Mouse (Mus musculus) CH12.LX (cell line): ENCODE measurements at regions not wholly inside any gene's neighbourhood (a gene's known extent, or its start where the extent isn't known, plus 50 kb on each side); places are given as distances from the start of the nearest gene placed in this dataset.

Experiments used
- BHLHE40 ChIP-seq: IDR thresholded peaks from 2 replicates; pipeline ENCODE4 v1.6.1; 2011; ENCODE audit warnings: mild to moderate bottlenecking, low read depth, low read length, improper control_type of control experiment
- CTCF ChIP-seq, 2 experiments: IDR thresholded peaks in 1 of 2; conservative IDR thresholded peaks in 1 of 2; 2 replicates each; pipeline ENCODE4 v1.5.1; 2011 to 2012; ENCODE audit warnings: low read depth in 2 of 2, low read length in 2 of 2, improper control_type of control experiment in 1 of 2, inconsistent platforms in 1 of 2, mild to moderate bottlenecking in 1 of 2, moderate library complexity in 1 of 2
- EP300 ChIP-seq: IDR thresholded peaks from 2 replicates; pipeline ENCODE4 v1.6.1; 2011; ENCODE audit warnings: low read length, improper control_type of control experiment
- HCFC1 ChIP-seq: IDR thresholded peaks from 2 replicates; pipeline ENCODE4 v1.6.1; 2012; ENCODE audit warnings: low read depth, mild to moderate bottlenecking, inconsistent platforms, low read length, improper control_type of control experiment
- MAFK ChIP-seq: IDR thresholded peaks from 2 replicates; pipeline ENCODE4 v1.6.1; 2011; ENCODE audit warnings: low read length, improper control_type of control experiment; ENCODE audit not compliant: insufficient replicate concordance
- MAX ChIP-seq: IDR thresholded peaks from 2 replicates; pipeline ENCODE4 v1.6.1; 2011; ENCODE audit warnings: low read length, improper control_type of control experiment
- MAZ ChIP-seq: IDR thresholded peaks from 2 replicates; pipeline ENCODE4 v1.6.1; 2012; ENCODE audit warnings: low read depth, mild to moderate bottlenecking, inconsistent platforms, low read length, improper control_type of control experiment, moderate library complexity
- NRF1 ChIP-seq: IDR thresholded peaks from 2 replicates; pipeline ENCODE4 v1.6.1; 2014; ENCODE audit warnings: low read depth, mild to moderate bottlenecking, inconsistent platforms, low read length, improper control_type of control experiment, moderate library complexity
- POLR2A ChIP-seq: IDR thresholded peaks from 2 replicates; pipeline ENCODE4 v1.6.1; 2011; ENCODE audit warnings: low read depth, mild to moderate bottlenecking, improper control_type of control experiment, low read length
- RAD21 ChIP-seq: IDR thresholded peaks from 2 replicates; pipeline ENCODE4 v1.6.1; 2011; ENCODE audit warnings: low read depth, mild to moderate bottlenecking, low read length, improper control_type of control experiment, moderate library complexity
- USF1 ChIP-seq: IDR thresholded peaks from 2 replicates; pipeline ENCODE4 v1.6.1; 2014; ENCODE audit warnings: low read depth, mild to moderate bottlenecking, inconsistent platforms, low read length, improper control_type of control experiment

- TF ChIP-seq BHLHE40 (no peak), MAX (no peak), POLR2A (no peak), HCFC1 (no peak), NRF1 (no peak), MAZ (no peak), CTCF (conservative IDR thresholded peaks at IDR 0.05 in 1 of 2, IDR thresholded peaks at IDR 0.05 in 1 of 2; ENCODE audit: low read depth in 2 of 2, low read length in 2 of 2) (no peak), MAFK (no peak), EP300 (no peak), RAD21 (no peak), USF1 (no peak)
Observed at GRCm38 (mm10) chr6:107303676-107304369, 225.7 kb upstream of the Lrrn1 start.
